Mouse (Mus musculus) lung, postnatal 0 days (tissue): Measurements from ENCODE around the gene Cnmd. TPM values are rescaled to one million over a fixed set of nuclear protein-coding genes. Genes with fewer than 3 reads are reported as not detected.

Experiments
- ATAC-seq: fragments of 200-750 bp; cut with Nextera tagmentation; 2 replicates; pipeline ENCODE4 v1.8.0; 2017; ENCODE audit warnings: moderate library complexity
- DNase-seq: peaks from one replicate; pipeline ENCODE4 v3.0.0-alpha.2; 2016; ENCODE audit warnings: low spot score
- H3K27ac ChIP-seq: fragments of 300-500 bp; sonication (generic); 2 replicates; pipeline ENCODE4 v1.5.1; 2014; ENCODE audit warnings: antibody characterized with exemption, mild to moderate bottlenecking, low read length, mixed read lengths
- H3K27me3 ChIP-seq: fragments of 300-500 bp; sonication (generic); replicated peaks from 2 replicates; pipeline ENCODE4 v1.6.1; 2014; ENCODE audit warnings: low read length, mixed read lengths; ENCODE audit not compliant: insufficient read depth
- H3K36me3 ChIP-seq: fragments of 300-500 bp; sonication (generic); 2 replicates; pipeline ENCODE4 v1.6.1; 2014; ENCODE audit warnings: low read length, mixed read lengths; ENCODE audit not compliant: insufficient read depth
- H3K4me1 ChIP-seq: fragments of 300-500 bp; sonication (generic); 2 replicates; pipeline ENCODE4 v1.6.1; 2014; ENCODE audit warnings: antibody characterized with exemption, low read depth, low read length, mixed read lengths; ENCODE audit not compliant: insufficient read depth
- H3K4me2 ChIP-seq: fragments of 300-500 bp; sonication (generic); replicated peaks from 2 replicates; pipeline ENCODE4 v1.6.1; 2014; ENCODE audit warnings: low read depth, mild to moderate bottlenecking, low read length, moderate library complexity, mixed read lengths
- H3K4me3 ChIP-seq: fragments of 300-500 bp; sonication (generic); 2 replicates; pipeline ENCODE4 v1.5.1; 2014; ENCODE audit warnings: low read depth, low read length
- H3K9ac ChIP-seq: fragments of 300-500 bp; sonication (generic); replicated peaks from 2 replicates; pipeline ENCODE4 v1.6.1; 2014; ENCODE audit warnings: low read depth, mild to moderate bottlenecking
- H3K9me3 ChIP-seq: fragments of 300-500 bp; sonication (generic); 2 replicates; pipeline ENCODE4 v1.6.1; 2016; ENCODE audit warnings: low read length, mixed read lengths
- CTCF ChIP-seq: IDR thresholded peaks from 2 replicates; pipeline ENCODE4 v1.5.1; 2016; ENCODE audit warnings: antibody characterized with exemption, mild to moderate bottlenecking
- EP300 ChIP-seq: IDR thresholded peaks from 2 replicates; pipeline ENCODE4 v1.6.1; 2016; ENCODE audit warnings: antibody characterized with exemption, mild to moderate bottlenecking, control low read depth
- WGBS: fragments of 180-500 bp; shearing (Covaris S2); extraction: QIAGEN DNeasy Blood & Tissue Kit; methylation state at CpG from one replicate; pipeline ENCODE4 v1.1.7; 2014; 5-methylcytosine and 5-hydroxymethylcytosine counted together
- polyA plus RNA-seq: library from polyadenylated mRNA; unstranded; fragments of >200 nt; fragmentation: Nextera tagmentation; extraction: Ambion mirVana; gene quantifications from 2 replicates; pipeline ENCODE4 v1.2.1, GENCODE M21; 2015

Cnmd gene
- polyA plus RNA-seq, 1 experiment from 2014 or later, result 0.26 TPM

- ATAC-seq, result no peak
- DNase-seq, result no peak
- H3K27me3 ChIP-seq, result no peaks in the 10 kb centered on the region
- no peaks in the 10 kb centered on the region for H3K4me1 ChIP-seq
- H3K36me3 ChIP-seq, result no peaks in the 10 kb centered on the region
- H3K27ac ChIP-seq, result no peak overlapping the region
- H3K9me3 ChIP-seq, result no peaks in the 10 kb centered on the region
- WGBS, result 80% methylated on average over 3 of the region's 3 CpGs
- no peak overlapping the region for H3K9ac ChIP-seq
- no peak overlapping the region for H3K4me2 ChIP-seq
- H3K4me3 ChIP-seq, result no peak overlapping the region
- no peak for TF ChIP-seq EP300
- TF ChIP-seq CTCF, result no peak
These were observed 9.0 kb upstream of the Cnmd start for GRCm38 (mm10) chr14:79671008-79671407.

- H3K4me2 ChIP-seq, result peak overlapping the region; percentile 52
- H3K9me3 ChIP-seq, result no peaks in the 10 kb centered on the region
- 0 out of 2 replicates have a peak, but pooled peaks cover 3% of the 10 kb centered on the region for H3K4me1 ChIP-seq
- H3K36me3 ChIP-seq, result no peaks in the 10 kb centered on the region
- H3K9ac ChIP-seq, result no peak overlapping the region
- TF ChIP-seq CTCF (peak; percentile 93), EP300 (no peak)
- peak; percentile 76 for DNase-seq
- no peak overlapping the region; the same call in 1 of the 2 replicates for H3K27ac ChIP-seq
- peak; percentile 95 for ATAC-seq
- 13% methylated on average over 33 of the region's 33 CpGs for WGBS
- H3K27me3 ChIP-seq, result no peaks in the 10 kb centered on the region
- peak overlapping the region; percentile 16; the same call in 1 of the 2 replicates for H3K4me3 ChIP-seq
These were observed 709 bp downstream of the Cnmd start for GRCm38 (mm10) chr14:79661005-79661917.

- TF ChIP-seq CTCF, result no peak
- TF ChIP-seq EP300, result peak; percentile 75
- H3K4me3 ChIP-seq, result no peak overlapping the region
- H3K36me3 ChIP-seq, result no peaks in the 10 kb centered on the region
- DNase-seq (peak; percentile 59), ATAC-seq (peak; percentile 80)
- H3K9me3 ChIP-seq, result no peaks in the 10 kb centered on the region
- WGBS, result 38% methylated on average over 5 of the region's 5 CpGs
- H3K27me3 ChIP-seq, result no peaks in the 10 kb centered on the region
- peak overlapping the region; percentile 52; the same call in 1 of the 2 replicates for H3K4me2 ChIP-seq
- H3K9ac ChIP-seq, result no peak overlapping the region
- 0 out of 2 replicates have a peak, but pooled peaks cover 3% of the 10 kb centered on the region for H3K4me1 ChIP-seq
- no peak overlapping the region; the same call in 1 of the 2 replicates for H3K27ac ChIP-seq
These were observed 1.5 kb downstream of the Cnmd start for GRCm38 (mm10) chr14:79660467-79660866.

- H3K9me3 ChIP-seq, result no peaks in the 10 kb centered on the region
- H3K27me3 ChIP-seq, result no peaks in the 10 kb centered on the region
- no peak overlapping the region for H3K27ac ChIP-seq
- no peaks in the 10 kb centered on the region for H3K36me3 ChIP-seq
- ATAC-seq (no peak), DNase-seq (no peak)
- 74% methylated on average over 6 of the region's 6 CpGs for WGBS
- H3K4me2 ChIP-seq, result no peak overlapping the region
- TF ChIP-seq EP300 (no peak), CTCF (no peak)
- no peak overlapping the region for H3K9ac ChIP-seq
- H3K4me1 ChIP-seq, result 0 out of 2 replicates have a peak, but pooled peaks cover 3% of the 10 kb centered on the region
- no peak overlapping the region for H3K4me3 ChIP-seq
These were observed 3.0 kb downstream of the Cnmd start for GRCm38 (mm10) chr14:79658748-79659508.

GRCm38 (mm10) chr14:79658286-79658685, 3.7 kb downstream of the Cnmd start:
- H3K9ac ChIP-seq, result no peak overlapping the region
- no peaks in the 10 kb centered on the region for H3K27me3 ChIP-seq
- H3K4me1 ChIP-seq, result 0 out of 2 replicates have a peak, but pooled peaks cover 3% of the 10 kb centered on the region
- TF ChIP-seq EP300, result no peak
- no peak for TF ChIP-seq CTCF
- 73% methylated on average over 5 of the region's 5 CpGs for WGBS
- no peaks in the 10 kb centered on the region for H3K9me3 ChIP-seq
- ATAC-seq (no peak), DNase-seq (no peak)
- no peak overlapping the region for H3K4me3 ChIP-seq
- H3K27ac ChIP-seq, result no peak overlapping the region
- no peak overlapping the region for H3K4me2 ChIP-seq
- H3K36me3 ChIP-seq, result no peaks in the 10 kb centered on the region

- TF ChIP-seq CTCF, result no peak
- TF ChIP-seq EP300, result peak; percentile 54; the same call in 1 of the 2 replicates
- Histone ChIP-seq H3K27ac (no peak overlapping the region), H3K4me2 (no peak overlapping the region), H3K9ac (no peak overlapping the region), H3K4me3 (no peak overlapping the region), H3K9me3 (no peaks in the 10 kb centered on the region), H3K36me3 (no peaks in the 10 kb centered on the region), H3K27me3 (no peaks in the 10 kb centered on the region), H3K4me1 (no peaks in the 10 kb centered on the region)
- DNase-seq (peak; percentile 62), ATAC-seq (peak; percentile 89)
- 44% methylated on average over 4 of the region's 4 CpGs for WGBS
These were observed 9.3 kb downstream of the Cnmd start for GRCm38 (mm10) chr14:79652654-79653053.
